Mouse (Mus musculus) R1 (cell line): ENCODE measurements at regions not wholly inside any gene's neighbourhood (a gene's known extent, or its start where the extent isn't known, plus 50 kb on each side); places are given as distances from the start of the nearest gene placed in this dataset.

ENCODE experiments used
- DNase-seq: peaks from one replicate; pipeline ENCODE4 v3.0.0-alpha.2; 2018; ENCODE audit warnings: low read depth, low spot score

DNA sequence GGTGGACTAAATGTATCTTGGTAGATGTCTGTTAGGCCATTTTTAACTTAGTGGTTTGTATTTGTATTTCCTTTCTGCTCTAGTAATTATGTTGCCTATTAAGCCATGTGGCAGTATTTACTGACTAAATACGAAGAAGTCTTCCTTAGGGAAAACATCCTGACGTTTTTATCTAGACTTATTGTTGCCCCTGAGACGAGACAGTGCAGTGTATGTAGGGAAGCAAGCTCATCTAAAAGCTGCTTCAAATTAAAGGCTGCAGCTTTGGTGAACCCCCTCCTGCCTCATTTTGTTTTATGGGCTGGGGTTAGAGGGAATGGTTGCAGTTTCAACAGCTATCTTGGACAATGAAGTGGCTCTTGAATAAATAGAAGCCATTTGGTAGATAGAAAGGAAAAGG, 54.6 kb upstream of the C1galt1 start:
- DNase-seq: no peak

- DNase-seq: no peak
These were observed 55.6 kb upstream of the C1galt1 start for GRCm38 (mm10) chr6:7789071-7789470.

- DNase-seq: no peak
These were observed 59.2 kb upstream of the C1galt1 start for GRCm38 (mm10) chr6:7785407-7785806.

GRCm38 (mm10) chr6:7783059-7783458, 61.6 kb upstream of the C1galt1 start:
- no peak for DNase-seq

DNA sequence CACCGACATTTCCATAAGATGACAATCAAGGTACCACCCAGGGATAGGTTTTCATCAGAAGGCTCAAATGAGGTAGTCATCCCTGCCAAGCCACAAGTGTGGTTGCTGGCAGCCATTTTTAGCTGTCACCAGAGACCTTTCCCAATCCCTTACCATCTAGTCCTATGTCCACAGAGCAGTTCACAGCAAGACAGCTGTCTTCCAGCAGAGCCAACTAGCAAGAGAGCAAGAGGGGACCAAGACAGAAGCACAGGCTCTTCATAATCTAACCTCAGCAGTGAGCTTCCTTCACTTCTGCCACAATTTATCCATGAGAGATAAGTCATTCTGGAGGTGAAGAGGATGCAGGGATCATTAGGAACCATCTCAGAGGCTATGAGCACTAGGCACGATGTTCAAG, 64.7 kb upstream of the C1galt1 start:
- DNase-seq: no peak

DNA sequence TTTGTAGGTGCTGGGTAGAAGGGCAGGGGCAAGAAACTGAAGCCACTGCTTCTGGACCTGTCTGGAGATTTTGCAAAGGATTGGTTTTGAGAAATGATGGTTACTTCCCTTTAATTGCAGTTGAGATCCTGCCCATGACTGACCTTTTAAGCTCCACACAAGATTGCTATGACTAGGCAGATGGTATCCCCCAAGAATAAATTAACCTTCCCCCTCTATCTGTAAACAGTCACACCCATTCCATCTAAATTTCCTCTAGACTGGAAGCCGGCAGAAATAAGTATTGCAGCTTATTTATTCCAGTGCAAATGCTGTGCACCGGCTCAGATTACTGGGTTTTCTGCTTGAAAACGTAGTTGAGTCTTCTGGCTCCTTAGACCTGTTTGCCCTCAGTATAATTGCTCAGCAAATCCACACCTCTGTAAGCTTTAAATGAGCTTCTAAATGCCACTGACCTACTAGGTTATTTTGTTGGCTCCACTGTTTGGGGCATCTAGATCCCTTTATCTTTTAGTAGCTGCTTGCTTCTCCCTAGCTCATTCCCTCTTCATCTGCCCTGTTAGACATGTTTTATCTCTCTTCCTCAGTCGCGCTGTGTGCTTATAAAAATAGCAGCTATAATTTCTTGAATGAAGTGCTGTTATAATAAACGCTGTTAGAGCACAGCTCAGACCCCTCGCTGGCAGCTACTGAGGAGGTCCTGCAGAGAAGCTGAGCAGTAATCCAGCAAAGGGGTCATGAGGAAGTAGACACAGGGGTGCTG, 65.8 kb upstream of the C1galt1 start:
- DNase-seq: no peak

DNA sequence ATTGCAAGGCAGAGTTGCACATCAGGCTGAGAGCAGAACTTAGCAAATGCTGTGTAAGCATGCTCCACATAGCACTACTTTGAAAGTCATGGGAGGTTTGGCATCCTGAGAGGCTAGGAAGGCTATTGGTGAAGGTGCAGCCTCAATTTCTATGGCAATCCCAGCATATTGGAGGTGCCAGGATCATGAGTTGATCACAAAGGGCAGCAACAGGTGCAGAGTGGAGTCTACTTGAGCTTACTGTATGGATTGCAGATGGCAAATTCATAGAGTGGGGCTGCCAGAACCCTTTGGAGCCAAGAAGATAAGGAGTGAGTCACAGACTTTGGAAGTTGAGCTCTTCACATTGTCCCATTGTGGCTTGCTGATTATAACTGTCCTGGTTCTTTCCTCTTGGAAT, 75.4 kb upstream of the Asns start:
- no peak for DNase-seq

GRCm38 (mm10) chr6:7767631-7768030, 74.6 kb upstream of the Asns start:
- DNase-seq: no peak

DNA sequence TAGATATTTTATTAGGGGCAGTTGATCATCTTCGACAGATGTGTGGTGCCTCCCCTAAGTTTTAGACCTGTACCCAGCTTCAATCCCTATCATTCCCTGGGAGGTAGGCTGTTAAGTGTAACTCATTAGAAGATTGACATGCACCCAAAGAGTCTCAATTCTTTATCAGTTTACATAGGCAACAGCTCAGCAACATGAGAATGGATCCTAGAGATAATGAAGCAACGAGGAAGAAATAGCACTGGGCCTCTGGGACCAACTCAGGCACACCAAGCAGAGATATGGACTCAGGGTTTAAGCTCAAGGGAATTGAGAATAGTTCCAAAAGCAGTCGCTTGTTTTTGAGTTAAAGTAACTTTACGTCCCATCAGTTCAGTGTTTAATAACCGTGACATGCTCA, 66.3 kb upstream of the Asns start:
- no peak for DNase-seq

GRCm38 (mm10) chr6:7753895-7754294, 60.8 kb upstream of the Asns start:
- no peak for DNase-seq

DNA sequence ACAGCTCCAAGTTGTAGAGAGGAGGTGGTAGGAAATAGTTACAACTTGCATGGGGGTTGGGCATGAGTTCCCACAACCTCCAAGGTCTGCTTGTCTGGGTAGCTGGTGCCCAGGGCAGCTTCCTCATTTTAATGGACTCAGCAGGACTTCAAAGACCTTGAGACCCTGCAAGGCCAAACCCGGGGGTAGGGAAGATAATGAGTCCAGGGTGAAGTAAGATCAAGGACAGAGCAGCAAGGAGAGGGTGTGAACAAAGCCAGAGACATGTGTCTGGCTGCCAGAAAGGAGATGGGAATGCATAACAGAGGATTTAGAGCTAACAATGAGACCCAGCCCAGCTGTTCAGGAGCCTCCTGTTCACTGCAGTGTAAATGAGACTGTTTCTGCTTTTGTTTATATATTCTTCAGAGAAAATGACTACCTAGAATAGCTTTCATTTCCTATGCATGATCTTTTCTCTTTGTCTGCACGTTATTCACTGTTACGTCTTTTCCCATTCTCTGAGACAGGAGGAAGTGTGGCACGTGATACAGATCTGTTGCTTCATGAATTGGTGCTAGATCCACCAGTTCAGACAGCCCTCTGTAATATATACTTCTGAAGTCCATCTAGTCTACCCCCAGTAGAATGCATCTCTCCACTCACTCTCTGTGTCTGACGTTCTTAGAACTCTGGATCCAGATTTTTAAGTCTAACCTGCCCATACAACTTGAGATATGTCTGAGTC, 60.0 kb upstream of the Asns start:
- peak; percentile 91 for DNase-seq

DNA sequence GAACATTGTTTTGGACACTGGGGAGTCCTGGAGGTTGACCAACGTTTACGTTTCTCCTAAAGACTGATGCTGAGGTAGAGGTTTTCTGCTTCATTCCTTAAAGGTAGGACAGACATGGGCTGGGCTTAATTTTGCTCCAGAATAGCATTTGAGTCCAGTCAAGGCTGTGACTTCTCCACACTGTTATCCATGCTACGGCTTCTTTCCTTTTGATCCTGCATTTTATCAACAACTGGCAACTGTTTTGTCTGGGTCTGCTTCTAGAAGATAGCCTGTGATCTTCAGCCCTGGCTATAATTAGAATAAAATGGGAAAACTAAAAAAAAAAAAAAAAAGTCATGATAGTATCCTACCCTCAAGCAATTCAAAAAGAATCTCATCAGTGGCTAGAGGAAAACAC, 55.5 kb upstream of the Asns start:
- no peak for DNase-seq

DNA sequence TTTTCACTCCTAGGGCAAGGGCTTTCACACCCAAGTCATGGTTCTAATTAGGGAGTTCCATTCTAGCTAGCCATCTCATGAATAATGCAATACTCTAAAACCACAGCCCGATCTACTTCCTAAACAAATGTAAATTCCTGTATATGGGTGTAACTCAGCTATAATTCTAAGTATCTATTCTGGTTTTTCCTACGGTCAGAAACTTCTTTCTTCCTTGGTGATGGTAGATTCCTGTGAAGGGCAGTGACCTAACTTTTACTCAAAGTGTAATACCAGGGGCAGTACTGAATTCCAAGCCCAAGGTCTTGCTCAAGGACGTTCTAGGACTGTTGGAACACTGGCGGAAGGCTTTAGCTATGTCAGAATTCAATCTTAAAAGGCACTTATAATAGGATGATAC, 51.2 kb upstream of the Asns start:
- peak; percentile 73 for DNase-seq
